Mouse (Mus musculus) G1E (cell line): Measurements from ENCODE around the gene Ddn.

Experiments
- CTCF ChIP-seq: IDR thresholded peaks from 2 replicates; pipeline ENCODE4 v1.5.1; 2012; ENCODE audit warnings: low read depth, low read length, inconsistent platforms, mixed read lengths
- GATA1 ChIP-seq: IDR thresholded peaks from 2 replicates; pipeline ENCODE4 v1.6.1; 2012; ENCODE audit warnings: borderline replicate concordance, low read length, inconsistent platforms, mixed read lengths
- POLR2AphosphoS5 ChIP-seq: IDR thresholded peaks from 2 replicates; pipeline ENCODE4 v1.6.1; 2012; ENCODE audit warnings: low read depth, low read length, inconsistent platforms; ENCODE audit not compliant: insufficient replicate concordance

- TF ChIP-seq GATA1, result no peak
- no peak for TF ChIP-seq CTCF
- no peak for TF ChIP-seq POLR2AphosphoS5
These were observed 32.8 kb downstream of the Ddn start for GRCm38 (mm10) chr15:98776280-98777004.
